Mouse (Mus musculus): Measurements from ENCODE around the gene Ece1.

Ece1 gene

GRCm38 (mm10) chr4:137917591-137917990, 55.6 kb downstream of the Ece1 start:
- DNase-seq (ENCODE audit: low read depth, low spot score), result no peak

- no peak for DNase-seq (ENCODE audit: low read depth, low spot score)
Measured at GRCm38 (mm10) chr4:137918559-137918958, 56.5 kb downstream of the Ece1 start.

GRCm38 (mm10) chr4:137919116-137919515, 57.1 kb downstream of the Ece1 start:
- no peak for DNase-seq (ENCODE audit: low read depth, low spot score)

GRCm38 (mm10) chr4:137920005-137920404, 58.0 kb downstream of the Ece1 start:
- no peak for DNase-seq (ENCODE audit: low read depth, low spot score)

- no peak for DNase-seq (ENCODE audit: low read depth, low spot score)
Measured at GRCm38 (mm10) chr4:137920500-137920961, 58.5 kb downstream of the Ece1 start.

GRCm38 (mm10) chr4:137921510-137921909, 59.5 kb downstream of the Ece1 start:
- DNase-seq (ENCODE audit: low read depth, low spot score), result no peak

- DNase-seq (ENCODE audit: low read depth, low spot score), result no peak
Measured at GRCm38 (mm10) chr4:137923052-137923451, 61.0 kb downstream of the Ece1 start.

- no peak for DNase-seq (ENCODE audit: low read depth, low spot score)
Measured at GRCm38 (mm10) chr4:137925176-137925575, 63.1 kb downstream of the Ece1 start.

- no peak for DNase-seq (ENCODE audit: low read depth, low spot score)
Measured at GRCm38 (mm10) chr4:137926161-137926560, 64.1 kb downstream of the Ece1 start.

- no peak for DNase-seq (ENCODE audit: low read depth, low spot score)
Measured at GRCm38 (mm10) chr4:137927136-137927535, 65.1 kb downstream of the Ece1 start.

GRCm38 (mm10) chr4:137927741-137928535, 65.9 kb downstream of the Ece1 start:
- DNase-seq (ENCODE audit: low read depth, low spot score), result no peak

GRCm38 (mm10) chr4:137928813-137929212, 66.8 kb downstream of the Ece1 start:
- DNase-seq (ENCODE audit: low read depth, low spot score), result no peak

- DNase-seq (ENCODE audit: low read depth, low spot score), result no peak
Measured at GRCm38 (mm10) chr4:137929341-137930016, 67.4 kb downstream of the Ece1 start.

GRCm38 (mm10) chr4:137930500-137931008, 68.5 kb downstream of the Ece1 start:
- DNase-seq (ENCODE audit: low read depth, low spot score), result no peak

GRCm38 (mm10) chr4:137931009-137931757, 69.1 kb downstream of the Ece1 start:
- DNase-seq (ENCODE audit: low read depth, low spot score), result peak; percentile 59

GRCm38 (mm10) chr4:137932554-137933178, 70.6 kb downstream of the Ece1 start:
- no peak for DNase-seq (ENCODE audit: low read depth, low spot score)

- DNase-seq (ENCODE audit: low read depth, low spot score), result no peak
Measured at GRCm38 (mm10) chr4:137933328-137933727, 71.3 kb downstream of the Ece1 start.

- no peak for DNase-seq (ENCODE audit: low read depth, low spot score)
Measured at GRCm38 (mm10) chr4:137936134-137936533, 74.1 kb downstream of the Ece1 start.

- DNase-seq (ENCODE audit: low read depth, low spot score), result no peak
Measured at GRCm38 (mm10) chr4:137940061-137940460, 78.0 kb downstream of the Ece1 start.

- DNase-seq (ENCODE audit: low read depth, low spot score), result peak; percentile 82
Measured at GRCm38 (mm10) chr4:137941131-137941844, 79.3 kb downstream of the Ece1 start.
